Mouse (Mus musculus) small intestine, adult 2 months (tissue): ENCODE data around the gene Psmd13. TPM values are rescaled to one million over a fixed set of nuclear protein-coding genes. Genes with fewer than 3 reads are reported as not detected.
A peak's percentile ranks its signal among the peaks of the same experiment; 100 is the strongest.

ENCODE experiments used
- H3K27ac ChIP-seq: fragments of 200-500 bp; 2 replicates; pipeline ENCODE4 v1.5.1; 2012; ENCODE audit warnings: low read depth, low read length, control low read depth, inconsistent platforms; ENCODE audit not compliant: insufficient read depth
- H3K27me3 ChIP-seq: fragments of 200-500 bp; 2 replicates; pipeline ENCODE4 v1.6.1; 2012; ENCODE audit warnings: mild to moderate bottlenecking, moderate library complexity, low read length, inconsistent platforms; ENCODE audit not compliant: control insufficient read depth, insufficient read depth
- H3K36me3 ChIP-seq: fragments of 200-500 bp; 2 replicates; pipeline ENCODE4 v1.6.1; 2012; ENCODE audit warnings: mild to moderate bottlenecking, low read length, control low read depth, inconsistent platforms; ENCODE audit not compliant: control insufficient read depth, insufficient read depth
- H3K4me1 ChIP-seq: fragments of 200-500 bp; 2 replicates; pipeline ENCODE4 v1.6.1; 2012; ENCODE audit warnings: low read length, inconsistent platforms, mixed read lengths; ENCODE audit not compliant: control insufficient read depth, insufficient read depth, insufficient read length
- H3K4me3 ChIP-seq: fragments of 200-500 bp; 2 replicates; pipeline ENCODE4 v1.5.1; 2012; ENCODE audit warnings: low read depth, mild to moderate bottlenecking, control low read depth, inconsistent platforms, low read length, moderate library complexity
- CTCF ChIP-seq: fragments of 200-500 bp; IDR thresholded peaks from 2 replicates; pipeline ENCODE4 v1.5.1; 2012; ENCODE audit warnings: low read depth, mild to moderate bottlenecking, control low read depth, inconsistent platforms, low read length, moderate library complexity, mixed read lengths; ENCODE audit not compliant: insufficient replicate concordance, insufficient read length; ENCODE audit errors: extremely low read depth
- POLR2A ChIP-seq: fragments of 200-500 bp; IDR thresholded peaks from 2 replicates; pipeline ENCODE4 v1.6.1; 2012; ENCODE audit warnings: low read depth, mild to moderate bottlenecking, control low read depth, inconsistent platforms, low read length, moderate library complexity
- WGBS: fragments of 180-500 bp; shearing (Covaris S2); methylation state at CpG from one replicate; pipeline ENCODE4 v1.1.7; 2018; 5-methylcytosine and 5-hydroxymethylcytosine counted together
- polyA plus RNA-seq: library from polyadenylated mRNA; depleted of rRNA; stranded (reverse); fragments of >200 nt; gene quantifications from 2 replicates; pipeline ENCODE4 v1.2.3, GENCODE M21; 2012

Psmd13 gene
- polyA plus RNA-seq, 1 experiment = 55.7 TPM

- Histone ChIP-seq H3K27me3 (no peaks in the 10 kb centered on the region), H3K4me1 (peaks cover 28% of the 10 kb centered on the region), H3K27ac (peak within 1 kb of the TSS; percentile 92), H3K4me3 (peak within 1 kb of the TSS; percentile 68), H3K36me3 (peaks cover 28% of the 10 kb centered on the region)
- 26% methylated on average over 8 of the region's 8 CpGs for WGBS
- TF ChIP-seq CTCF (no peak), POLR2A (0 out of 2 replicates have a peak, but pooled peaks have one; percentile 10)
Observed at GRCm38 (mm10) chr7:140920418-140921029, 38.8 kb downstream of the Psmd13 start, which contains the start of gene Nlrp6. Nlrp6 (plus strand) TSS chr7:140920902.

DNA sequence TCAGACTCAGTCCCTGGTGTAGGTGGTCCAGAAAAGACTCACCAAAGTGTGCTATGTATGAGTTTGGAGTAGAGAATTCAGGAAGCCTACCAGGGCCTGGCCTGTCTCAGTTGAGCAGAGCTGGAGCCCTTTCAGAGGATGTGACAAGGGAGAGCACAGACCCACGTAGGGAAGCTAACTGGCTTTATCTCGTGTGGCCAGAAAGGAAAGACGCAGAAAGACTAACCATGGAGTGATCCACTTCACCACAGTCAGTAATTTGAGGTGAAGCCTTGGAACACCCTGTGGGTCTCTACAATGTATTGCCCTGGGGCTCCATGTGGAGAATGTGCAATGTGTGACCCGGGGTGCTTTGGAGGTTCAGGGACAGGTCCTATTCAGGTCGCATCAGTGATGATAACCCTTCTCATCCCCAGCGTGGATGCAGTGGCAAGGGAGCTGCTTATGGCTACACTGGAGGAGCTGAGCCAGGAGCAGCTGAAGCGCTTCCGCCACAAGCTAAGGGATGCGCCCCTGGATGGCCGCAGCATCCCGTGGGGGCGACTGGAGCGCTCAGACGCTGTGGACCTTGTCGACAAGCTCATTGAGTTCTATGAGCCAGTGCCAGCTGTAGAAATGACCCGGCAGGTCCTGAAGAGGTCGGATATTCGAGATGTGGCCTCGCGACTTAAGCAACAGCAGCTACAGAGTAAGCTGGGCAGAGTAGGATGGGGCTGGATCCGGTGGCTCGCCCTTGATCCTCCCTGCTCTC lies 39.6 kb downstream of the Psmd13 start:
- Histone ChIP-seq H3K36me3 (peaks cover 36% of the 10 kb centered on the region), H3K4me3 (peak overlapping the region; percentile 68), H3K27me3 (no peaks in the 10 kb centered on the region), H3K27ac (peak overlapping the region; percentile 92), H3K4me1 (peaks cover 26% of the 10 kb centered on the region)
- WGBS = 16% methylated on average over 22 of the region's 22 CpGs
- TF ChIP-seq CTCF (0 out of 2 replicates have a peak, but pooled peaks have one; percentile 2), POLR2A (no peak)

DNA sequence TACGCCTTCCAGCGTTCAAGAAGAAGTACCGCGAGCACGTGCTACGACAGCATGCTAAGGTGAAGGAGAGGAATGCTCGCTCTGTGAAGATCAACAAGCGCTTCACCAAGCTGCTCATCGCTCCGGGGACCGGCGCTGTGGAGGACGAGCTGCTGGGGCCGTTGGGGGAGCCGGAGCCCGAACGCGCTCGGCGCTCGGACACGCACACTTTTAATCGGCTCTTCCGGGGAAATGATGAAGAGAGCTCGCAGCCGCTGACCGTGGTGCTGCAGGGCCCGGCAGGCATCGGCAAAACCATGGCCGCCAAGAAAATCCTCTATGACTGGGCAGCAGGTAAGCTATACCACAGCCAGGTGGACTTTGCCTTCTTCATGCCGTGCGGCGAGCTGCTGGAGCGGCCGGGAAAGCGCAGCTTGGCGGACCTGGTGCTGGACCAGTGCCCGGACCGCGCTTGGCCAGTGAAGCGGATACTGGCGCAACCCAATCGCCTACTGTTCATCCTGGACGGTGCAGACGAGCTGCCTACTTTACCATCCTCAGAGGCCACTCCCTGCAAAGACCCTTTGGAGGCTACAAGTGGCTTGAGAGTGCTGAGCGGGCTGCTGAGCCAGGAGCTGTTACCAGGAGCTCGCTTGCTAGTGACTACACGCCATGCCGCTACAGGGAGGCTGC lies 40.8 kb downstream of the Psmd13 start:
- H3K36me3 ChIP-seq = peaks cover 45% of the 10 kb centered on the region
- H3K4me3 ChIP-seq = peak overlapping the region; percentile 68
- H3K4me1 ChIP-seq = peaks cover 30% of the 10 kb centered on the region
- WGBS = under 1% methylated on average over 49 of the region's 49 CpGs
- no peaks in the 10 kb centered on the region for H3K27me3 ChIP-seq
- TF ChIP-seq POLR2A (no peak; the same call in 1 of the 2 replicates), CTCF (no peak)
- peak overlapping the region; percentile 92 for H3K27ac ChIP-seq

DNA sequence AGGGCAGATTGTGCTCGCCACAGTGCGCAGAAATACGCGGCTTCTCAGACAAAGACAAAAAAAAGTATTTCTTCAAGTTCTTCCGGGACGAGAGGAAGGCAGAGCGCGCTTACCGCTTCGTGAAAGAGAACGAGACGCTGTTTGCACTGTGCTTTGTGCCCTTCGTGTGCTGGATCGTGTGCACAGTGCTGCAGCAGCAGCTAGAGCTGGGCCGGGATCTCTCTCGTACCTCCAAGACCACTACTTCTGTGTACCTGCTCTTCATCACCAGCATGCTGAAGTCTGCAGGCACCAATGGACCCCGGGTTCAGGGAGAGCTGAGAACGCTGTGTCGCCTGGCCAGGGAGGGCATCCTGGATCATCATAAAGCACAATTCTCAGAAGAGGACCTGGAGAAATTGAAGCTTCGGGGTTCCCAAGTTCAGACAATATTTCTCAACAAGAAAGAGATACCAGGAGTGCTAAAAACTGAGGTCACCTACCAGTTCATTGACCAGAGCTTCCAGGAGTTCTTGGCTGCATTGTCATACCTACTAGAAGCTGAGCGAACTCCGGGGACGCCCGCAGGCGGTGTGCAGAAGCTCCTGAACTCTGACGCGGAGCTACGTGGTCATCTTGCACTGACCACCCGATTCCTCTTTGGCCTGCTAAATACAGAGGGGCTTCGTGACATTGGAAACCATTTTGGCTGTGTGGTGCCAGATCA lies 41.5 kb downstream of the Psmd13 start:
- H3K27ac ChIP-seq = peak overlapping the region; percentile 92; the same call in 1 of the 2 replicates

GRCm38 (mm10) chr7:140927181-140927580 lies 45.4 kb downstream of the Psmd13 start:
- no peaks in the 10 kb centered on the region for H3K27me3 ChIP-seq
- H3K4me1 ChIP-seq = peaks cover 21% of the 10 kb centered on the region
- 68% methylated on average over 6 of the region's 6 CpGs for WGBS
- no peak overlapping the region for H3K4me3 ChIP-seq
- no peak overlapping the region for H3K27ac ChIP-seq
- TF ChIP-seq CTCF (no peak), POLR2A (no peak)
- H3K36me3 ChIP-seq = peaks cover 62% of the 10 kb centered on the region

More for the DNA sequence above, 41.5 kb downstream of the Psmd13 start:
- no peaks in the 10 kb centered on the region for H3K27me3 ChIP-seq
- WGBS = 9% methylated on average over 30 of the region's 30 CpGs
- peaks cover 52% of the 10 kb centered on the region for H3K36me3 ChIP-seq
- H3K4me3 ChIP-seq = peak overlapping the region; percentile 68
- peaks cover 31% of the 10 kb centered on the region for H3K4me1 ChIP-seq
- no peak for TF ChIP-seq POLR2A
- no peak for TF ChIP-seq CTCF

- peaks cover 16% of the 10 kb centered on the region for H3K4me1 ChIP-seq
- no peak overlapping the region for H3K4me3 ChIP-seq
- no peaks in the 10 kb centered on the region for H3K27me3 ChIP-seq
- peak; percentile 30; the same call in 1 of the 2 replicates for TF ChIP-seq CTCF
- no peak for TF ChIP-seq POLR2A
- no peaks in the 10 kb centered on the region for H3K36me3 ChIP-seq
- no peak overlapping the region for H3K27ac ChIP-seq
- WGBS = 63% methylated on average over 3 of the region's 3 CpGs
Observed at GRCm38 (mm10) chr7:140938436-140938835, 56.7 kb downstream of the Psmd13 start.
